Mouse (Mus musculus): ENCODE data around the gene Camsap1. TPM values are rescaled to one million over a fixed set of nuclear protein-coding genes. Genes with fewer than 3 reads are reported as not detected.

The Camsap1 gene
- total RNA-seq (2023; ENCODE audit: inconsistent age): 33.8 to 58.3 TPM (median 44.4 TPM) in 4 replicates

GRCm38 (mm10) chr2:25983159-25983907 is at the start of gene Camsap1:
Camsap1 (minus strand) TSS chr2:25983282.

GRCm38 (mm10) chr2:26021561-26022257 is 38.6 kb upstream of the Camsap1 start, which contains the start of gene Ubac1:
Ubac1 (minus strand) TSS chr2:26021747.

Other genes with a start within 250 kb of the Camsap1 start
- gene Obp2b, start 246.3 kb downstream of the Camsap1 start, total RNA-seq (2023; ENCODE audit: inconsistent age): not detected in 4 replicates
- gene Lcn3, start 217.7 kb downstream of the Camsap1 start, total RNA-seq (2023; ENCODE audit: inconsistent age): not detected in 4 replicates
- not detected in 4 replicates for gene Lcn11, start 206.3 kb downstream of the Camsap1 start, total RNA-seq (2023; ENCODE audit: inconsistent age)
- gene Gm13539, start 201.0 kb downstream of the Camsap1 start, total RNA-seq (2023; ENCODE audit: inconsistent age): not detected in 4 replicates
- not detected in 4 replicates for gene Glt6d1, start 167.4 kb downstream of the Camsap1 start, total RNA-seq (2023; ENCODE audit: inconsistent age)
- gene Lcn9, start 160.1 kb downstream of the Camsap1 start, total RNA-seq (2023; ENCODE audit: inconsistent age): not detected in 4 replicates
- not detected in 4 replicates for gene Sohlh1, start 136.0 kb downstream of the Camsap1 start, total RNA-seq (2023; ENCODE audit: inconsistent age)
- gene Kcnt1, start 119.5 kb downstream of the Camsap1 start, total RNA-seq (2023; ENCODE audit: inconsistent age): not detected in 4 replicates
- 30.1 to 38.0 TPM (median 33.7 TPM) in 4 replicates for gene Ubac1, start 38.5 kb upstream of the Camsap1 start, total RNA-seq (2023; ENCODE audit: inconsistent age)
- 1.3 to 2.8 TPM (median 1.9 TPM) in 4 replicates for gene Nacc2, start 139.9 kb upstream of the Camsap1 start, total RNA-seq (2023; ENCODE audit: inconsistent age)
- gene Lhx3, start 225.0 kb upstream of the Camsap1 start, total RNA-seq (2023; ENCODE audit: inconsistent age): 0.24 TPM in 1 of 4 replicates, not detected in the others

Data from B cell, adult (primary cell).